Mouse (Mus musculus) neural tube, embryonic 14.5 days (tissue): Measurements from ENCODE around the gene Lhpp. TPM values are rescaled to one million over a fixed set of nuclear protein-coding genes. Genes with fewer than 3 reads are reported as not detected.

ENCODE experiments used
- ATAC-seq: fragments of 200-750 bp; cut with Nextera tagmentation; 2 replicates; pipeline ENCODE4 v1.8.0; 2017; ENCODE audit warnings: low read depth, mild to moderate bottlenecking, moderate TSS enrichment, moderate library complexity
- H3K27ac ChIP-seq: fragments of 300-500 bp; sonication (generic); 2 replicates; pipeline ENCODE4 v1.5.1; 2014; ENCODE audit warnings: low read depth, mild to moderate bottlenecking, control low read depth, low read length, moderate library complexity, mixed read lengths
- H3K27me3 ChIP-seq: fragments of 300-500 bp; sonication (generic); 2 replicates; pipeline ENCODE4 v1.6.1; 2014; ENCODE audit warnings: low read length; ENCODE audit not compliant: control insufficient read depth, insufficient read depth
- H3K36me3 ChIP-seq: fragments of 300-500 bp; sonication (generic); 2 replicates; pipeline ENCODE4 v1.6.1; 2014; ENCODE audit warnings: low read length, mixed read lengths; ENCODE audit not compliant: control insufficient read depth, insufficient read depth
- H3K4me1 ChIP-seq: fragments of 300-500 bp; sonication (generic); 2 replicates; pipeline ENCODE4 v1.6.1; 2014; ENCODE audit warnings: low read length; ENCODE audit not compliant: control insufficient read depth, insufficient read depth
- H3K4me2 ChIP-seq: fragments of 300-500 bp; sonication (generic); 2 replicates; pipeline ENCODE4 v1.6.1; 2014; ENCODE audit warnings: mild to moderate bottlenecking, low read depth, low read length, control low read depth
- H3K4me3 ChIP-seq: fragments of 300-500 bp; sonication (generic); 2 replicates; pipeline ENCODE4 v1.5.1; 2014; ENCODE audit warnings: low read depth, low read length, control low read depth, mixed read lengths
- H3K9ac ChIP-seq: fragments of 300-500 bp; sonication (generic); replicated peaks from 2 replicates; pipeline ENCODE4 v1.6.1; 2014; ENCODE audit warnings: low read depth, mild to moderate bottlenecking, control low read depth, low read length, mixed read lengths
- H3K9me3 ChIP-seq: fragments of 300-500 bp; sonication (generic); 2 replicates; pipeline ENCODE4 v1.6.1; 2016; ENCODE audit warnings: low read length; ENCODE audit not compliant: control insufficient read depth
- WGBS: fragments of 180-500 bp; shearing (Covaris S2); extraction: QIAGEN DNeasy Blood & Tissue Kit; methylation state at CpG from one replicate; pipeline ENCODE4 v1.1.7; 2014; 5-methylcytosine and 5-hydroxymethylcytosine counted together
- polyA plus RNA-seq: library from polyadenylated mRNA; unstranded; fragments of >200 nt; fragmentation: Nextera tagmentation; extraction: Ambion mirVana; gene quantifications from 2 replicates; pipeline ENCODE4 v1.2.1, GENCODE M21; 2014

Lhpp gene
- polyA plus RNA-seq, 1 experiment from 2014 or later, result 55.0 TPM

GRCm38 (mm10) chr7:132753518-132754388 is 143.3 kb downstream of the Lhpp start:
- Histone ChIP-seq H3K27me3 (no peaks in the 10 kb centered on the region), H3K9me3 (no peaks in the 10 kb centered on the region), H3K27ac (0 out of 2 replicates have a peak overlapping the region, but pooled peaks have one; percentile 34), H3K9ac (no peak overlapping the region), H3K4me2 (no peak overlapping the region), H3K36me3 (no peaks in the 10 kb centered on the region), H3K4me3 (no peak overlapping the region), H3K4me1 (peaks cover 11% of the 10 kb centered on the region; the same call in 1 of the 2 replicates)
- 59% methylated on average over 4 of the region's 4 CpGs for WGBS
- ATAC-seq, result peak; percentile 24; the same call in 1 of the 2 replicates

DNA sequence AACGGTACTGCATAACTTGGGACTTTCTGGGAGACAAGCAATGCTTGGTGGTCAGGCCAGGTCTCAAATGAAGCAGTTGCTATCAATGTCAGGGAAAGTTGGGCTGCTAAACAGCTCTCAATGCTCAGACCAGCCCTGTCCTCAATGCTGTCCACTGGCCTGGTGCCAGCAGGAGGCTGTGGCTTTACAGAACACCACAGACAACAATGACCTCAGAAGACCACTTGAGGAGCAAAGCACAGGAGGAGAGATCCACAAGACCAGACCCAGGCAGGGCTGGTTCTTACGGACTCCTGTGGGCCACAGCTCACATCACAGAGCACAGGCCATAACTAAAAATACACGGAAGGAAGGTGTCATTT is 143.9 kb downstream of the Lhpp start:
- Histone ChIP-seq H3K4me1 (peaks cover 11% of the 10 kb centered on the region; the same call in 1 of the 2 replicates), H3K27me3 (no peaks in the 10 kb centered on the region), H3K27ac (no peak overlapping the region), H3K4me3 (no peak overlapping the region), H3K4me2 (no peak overlapping the region), H3K36me3 (0 out of 2 replicates have a peak, but pooled peaks cover 2% of the 10 kb centered on the region), H3K9ac (no peak overlapping the region), H3K9me3 (no peaks in the 10 kb centered on the region)
- WGBS, result 71% methylated on average over 3 of the region's 3 CpGs
- ATAC-seq, result no peak

Other genes starting within 250 kb of the Lhpp start
- 80.3 and 94.6 TPM in 2 replicates for gene Oat, start 34.2 kb upstream of the Lhpp start, polyA plus RNA-seq
- 0.32 and 0.49 TPM in 2 replicates for gene Nkx1-2, start 11.0 kb upstream of the Lhpp start, polyA plus RNA-seq
- 11.8 and 13.7 TPM in 2 replicates for gene Fam53b, start 203.2 kb downstream of the Lhpp start, polyA plus RNA-seq
- gene Eef1akmt2, start 242.0 kb downstream of the Lhpp start, polyA plus RNA-seq, result 83.0 and 97.5 TPM in 2 replicates
- 42.2 and 44.1 TPM in 2 replicates for gene Abraxas2, start 248.6 kb downstream of the Lhpp start, polyA plus RNA-seq